Mouse (Mus musculus): ENCODE measurements around the gene 1190002N15Rik. TPM values are rescaled to one million over a fixed set of nuclear protein-coding genes. Genes with fewer than 3 reads are reported as not detected.

The 1190002N15Rik gene
- polyA plus RNA-seq, 1 experiment from 2014 or later: 13.4 TPM

Other genes with a start within 250 kb of the 1190002N15Rik start
- 2.6 and 3.3 TPM in 2 replicates for gene Slc9a9, start 131.8 kb upstream of the 1190002N15Rik start, polyA plus RNA-seq (2016; fragmentation: Nextera tagmentation; extraction: Ambion mirVana)